Mouse (Mus musculus) limb, embryonic 13.5 days (tissue): ENCODE results near the gene Ccdc125. TPM values are rescaled to one million over a fixed set of nuclear protein-coding genes. Genes with fewer than 3 reads are reported as not detected.

Experiments
- ATAC-seq: fragments of 200-750 bp; cut with Nextera tagmentation; 2 replicates; pipeline ENCODE4 v1.8.0; 2017; ENCODE audit warnings: low read depth, moderate number of reproducible peaks, moderate TSS enrichment; ENCODE audit not compliant: low FRiP score
- H3K27ac ChIP-seq: fragments of 300-500 bp; sonication (generic); 2 replicates; pipeline ENCODE4 v1.5.1; 2015; ENCODE audit warnings: inconsistent platforms, mild to moderate bottlenecking, moderate library complexity
- H3K27me3 ChIP-seq: fragments of 300-500 bp; sonication (generic); 2 replicates; pipeline ENCODE4 v1.6.1; 2015; ENCODE audit warnings: mild to moderate bottlenecking, inconsistent platforms
- H3K36me3 ChIP-seq: fragments of 300-500 bp; sonication (generic); 2 replicates; pipeline ENCODE4 v1.6.1; 2015; ENCODE audit warnings: inconsistent platforms, mild to moderate bottlenecking, moderate library complexity
- H3K4me1 ChIP-seq: fragments of 300-500 bp; sonication (generic); 2 replicates; pipeline ENCODE4 v1.6.1; 2015; ENCODE audit warnings: inconsistent platforms
- H3K4me2 ChIP-seq: fragments of 300-500 bp; sonication (generic); replicated peaks from 2 replicates; pipeline ENCODE4 v1.6.1; 2015; ENCODE audit warnings: inconsistent platforms, mild to moderate bottlenecking, moderate library complexity
- H3K4me3 ChIP-seq: fragments of 300-500 bp; sonication (generic); 2 replicates; pipeline ENCODE4 v1.5.1; 2015; ENCODE audit warnings: moderate library complexity, mild to moderate bottlenecking, inconsistent platforms
- H3K9ac ChIP-seq: fragments of 300-500 bp; sonication (generic); 2 replicates; pipeline ENCODE4 v1.6.1; 2015; ENCODE audit warnings: mild to moderate bottlenecking, inconsistent platforms
- H3K9me3 ChIP-seq: fragments of 300-500 bp; sonication (generic); 2 replicates; pipeline ENCODE4 v1.6.1; 2016; ENCODE audit warnings: inconsistent platforms
- WGBS: fragments of 180-500 bp; shearing (Covaris S2); methylation state at CpG from one replicate; pipeline ENCODE4 v1.1.7; 2015; 5-methylcytosine and 5-hydroxymethylcytosine counted together
- polyA plus RNA-seq: library from polyadenylated mRNA; unstranded; fragments of >200 nt; fragmentation: Nextera tagmentation; extraction: Ambion mirVana; gene quantifications from 2 replicates; pipeline ENCODE4 v1.2.1, GENCODE M21; 2015

Gene Ccdc125
- polyA plus RNA-seq, 1 experiment from 2014 or later, result 4.8 TPM

DNA sequence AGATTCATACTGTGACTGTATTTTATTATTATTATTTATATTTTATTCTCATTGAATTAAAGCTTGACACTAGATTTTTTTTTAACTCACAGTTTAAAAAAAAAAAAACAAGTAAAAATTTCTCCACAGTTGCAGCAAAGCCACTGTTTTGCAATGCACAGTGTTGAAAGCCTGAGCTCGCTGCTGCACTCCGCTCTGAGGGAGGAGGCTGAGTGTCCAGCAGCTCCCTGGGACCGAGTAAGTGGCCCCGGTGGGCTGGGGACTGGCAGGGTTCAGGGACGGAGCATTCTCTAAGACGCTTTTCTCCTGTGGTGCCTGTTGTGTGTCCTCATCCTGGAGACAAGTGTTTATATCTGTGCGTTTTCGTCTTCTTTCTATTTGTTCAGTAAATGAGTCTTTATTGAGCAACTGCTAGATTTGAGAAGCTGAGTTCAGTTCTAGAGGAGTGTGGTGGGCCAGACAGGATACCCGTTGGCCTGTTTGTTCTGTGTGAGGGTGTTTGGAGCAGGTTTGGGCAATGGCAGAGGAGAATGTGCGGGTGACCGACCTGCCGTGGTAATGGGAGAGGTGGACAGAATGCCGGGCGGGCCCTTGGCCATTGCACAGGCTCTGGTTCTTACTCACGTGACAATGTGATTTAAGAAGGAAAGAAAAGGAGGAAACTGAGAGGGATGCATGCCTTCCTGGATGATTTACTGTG lies 6.6 kb downstream of the Ccdc125 start:
- Histone ChIP-seq H3K27ac (no peak overlapping the region), H3K36me3 (no peaks in the 10 kb centered on the region), H3K9me3 (no peaks in the 10 kb centered on the region), H3K4me1 (no peaks in the 10 kb centered on the region), H3K4me2 (no peak overlapping the region), H3K4me3 (no peak overlapping the region), H3K27me3 (no peaks in the 10 kb centered on the region), H3K9ac (no peak overlapping the region)
- 89% methylated on average over 15 of the region's 15 CpGs for WGBS
- no peak for ATAC-seq

DNA sequence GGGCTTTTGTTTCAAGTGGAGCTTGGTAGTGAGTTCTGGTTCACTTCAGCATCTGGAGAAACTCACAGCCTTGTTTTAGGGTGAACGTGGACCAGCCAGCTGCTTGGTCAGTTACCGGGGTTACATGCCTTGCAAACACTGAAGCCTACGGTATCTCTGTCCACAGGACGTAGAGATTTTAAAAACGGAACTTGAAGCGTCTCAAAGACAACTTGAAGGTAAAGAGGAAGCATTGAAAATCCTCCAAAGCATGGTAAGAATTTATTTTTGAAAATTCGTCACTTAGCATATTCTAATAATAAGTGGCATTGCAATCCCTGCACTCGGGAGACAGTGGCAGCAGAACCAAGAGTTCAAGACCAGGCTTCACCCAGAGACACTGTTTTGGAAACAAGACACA lies 12.1 kb downstream of the Ccdc125 start:
- no peak overlapping the region for H3K4me3 ChIP-seq
- no peaks in the 10 kb centered on the region for H3K4me1 ChIP-seq
- H3K4me2 ChIP-seq, result no peak overlapping the region
- no peaks in the 10 kb centered on the region for H3K36me3 ChIP-seq
- 85% methylated on average over 8 of the region's 8 CpGs for WGBS
- H3K27me3 ChIP-seq, result no peaks in the 10 kb centered on the region
- H3K27ac ChIP-seq, result no peak overlapping the region
- no peak overlapping the region for H3K9ac ChIP-seq
- no peaks in the 10 kb centered on the region for H3K9me3 ChIP-seq
- ATAC-seq, result no peak

DNA sequence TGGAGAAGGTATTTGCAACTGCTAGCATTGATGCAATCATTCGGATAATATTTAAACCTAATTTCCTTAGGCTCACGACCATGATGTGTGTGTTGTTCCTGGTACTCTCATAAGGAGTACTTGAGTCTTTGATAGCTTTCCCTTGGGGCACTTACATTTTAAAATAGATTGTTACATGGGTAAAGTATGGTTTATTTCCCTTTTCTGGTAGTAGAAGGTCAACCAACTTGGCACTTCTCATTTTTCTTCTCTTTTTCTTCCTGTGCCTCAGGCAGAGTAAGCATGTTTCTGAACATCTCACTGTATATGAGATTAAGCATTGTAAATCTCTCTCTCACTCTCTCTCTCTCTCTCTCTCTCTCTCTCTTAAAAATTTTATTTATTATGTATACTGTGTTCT lies 13.3 kb downstream of the Ccdc125 start:
- Histone ChIP-seq H3K27ac (no peak overlapping the region), H3K9ac (no peak overlapping the region), H3K9me3 (no peaks in the 10 kb centered on the region), H3K4me3 (no peak overlapping the region), H3K36me3 (no peaks in the 10 kb centered on the region), H3K27me3 (no peaks in the 10 kb centered on the region), H3K4me2 (no peak overlapping the region), H3K4me1 (no peaks in the 10 kb centered on the region)
- 83% methylated on average over 2 of the region's 2 CpGs for WGBS
- no peak for ATAC-seq

DNA sequence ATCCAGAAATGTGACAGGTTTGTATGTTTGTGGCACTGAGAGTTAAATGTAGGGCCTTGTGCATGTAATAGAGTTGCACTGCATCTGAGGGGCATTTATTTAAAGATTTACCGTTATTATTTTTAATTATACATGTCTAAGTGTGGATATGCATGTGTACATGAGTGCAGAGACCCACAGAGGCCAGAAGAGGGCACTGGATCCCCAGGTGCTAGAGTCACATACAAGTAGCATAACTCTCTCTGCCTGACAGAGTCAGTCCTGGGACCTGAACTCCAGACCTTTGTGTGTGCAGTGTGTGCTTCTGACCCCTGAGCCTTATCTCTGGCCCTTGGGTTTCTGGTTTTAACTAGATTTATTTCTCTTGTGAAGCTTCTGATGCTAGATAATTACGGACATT lies 14.8 kb downstream of the Ccdc125 start:
- H3K27me3 ChIP-seq, result no peaks in the 10 kb centered on the region
- H3K9me3 ChIP-seq, result no peaks in the 10 kb centered on the region
- H3K4me1 ChIP-seq, result no peaks in the 10 kb centered on the region
- no peak overlapping the region for H3K27ac ChIP-seq
- H3K36me3 ChIP-seq, result no peaks in the 10 kb centered on the region
- no peak for ATAC-seq
- no peak overlapping the region for H3K4me3 ChIP-seq
- 67% methylated on average over 2 of the region's 2 CpGs for WGBS
- H3K4me2 ChIP-seq, result no peak overlapping the region
- H3K9ac ChIP-seq, result no peak overlapping the region

DNA sequence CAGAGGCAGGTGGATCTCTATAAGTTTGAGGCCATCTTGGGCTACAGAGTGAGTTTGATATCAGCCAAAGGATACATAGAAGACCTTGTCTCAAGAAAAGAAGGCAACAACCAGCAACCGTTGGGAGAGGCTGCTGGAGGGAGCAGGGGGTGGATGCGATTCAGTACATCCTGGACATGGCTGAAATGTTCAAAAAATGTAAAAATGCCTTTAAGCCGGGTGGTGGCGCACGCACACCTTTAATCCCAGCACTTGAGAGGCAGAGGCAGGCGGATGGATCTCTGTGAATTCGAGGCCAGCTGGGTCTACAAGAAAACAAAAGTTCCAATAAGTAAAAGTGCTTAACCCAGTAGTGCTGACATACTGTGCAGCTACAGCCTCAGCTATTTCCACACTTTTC lies 18.0 kb downstream of the Ccdc125 start:
- WGBS, result 66% methylated on average over 7 of the region's 7 CpGs
- H3K4me3 ChIP-seq, result no peak overlapping the region
- H3K9ac ChIP-seq, result no peak overlapping the region
- no peak overlapping the region for H3K4me2 ChIP-seq
- 0 out of 2 replicates have a peak, but pooled peaks cover 3% of the 10 kb centered on the region for H3K36me3 ChIP-seq
- H3K27me3 ChIP-seq, result no peaks in the 10 kb centered on the region
- no peaks in the 10 kb centered on the region for H3K9me3 ChIP-seq
- H3K4me1 ChIP-seq, result no peaks in the 10 kb centered on the region
- no peak overlapping the region for H3K27ac ChIP-seq
- no peak for ATAC-seq

DNA sequence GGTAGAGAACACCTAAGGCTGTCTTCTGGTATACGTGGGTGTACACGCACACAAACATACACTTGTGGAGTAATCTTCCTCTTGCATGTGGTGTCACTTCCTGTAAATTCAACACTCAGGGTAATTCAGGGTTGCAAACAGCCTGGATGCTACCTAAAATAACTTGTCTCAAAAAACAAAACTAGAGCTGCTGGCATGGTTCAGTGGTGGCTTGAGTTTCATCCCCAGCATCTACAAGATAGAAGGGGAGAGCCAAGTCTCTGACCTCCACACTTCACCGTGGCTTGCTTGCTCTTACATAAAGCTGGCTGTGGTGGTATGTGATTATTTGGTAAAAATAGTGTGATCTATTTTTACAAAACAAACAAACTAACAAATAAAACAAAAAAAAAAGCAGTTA lies 28.0 kb downstream of the Ccdc125 start:
- Histone ChIP-seq H3K4me3 (no peak overlapping the region), H3K36me3 (peaks cover 71% of the 10 kb centered on the region), H3K27ac (no peak overlapping the region), H3K4me1 (no peaks in the 10 kb centered on the region), H3K4me2 (no peak overlapping the region), H3K9ac (no peak overlapping the region), H3K27me3 (no peaks in the 10 kb centered on the region), H3K9me3 (no peaks in the 10 kb centered on the region)
- WGBS, result 93% methylated on average over 3 of the region's 3 CpGs
- ATAC-seq, result no peak

DNA sequence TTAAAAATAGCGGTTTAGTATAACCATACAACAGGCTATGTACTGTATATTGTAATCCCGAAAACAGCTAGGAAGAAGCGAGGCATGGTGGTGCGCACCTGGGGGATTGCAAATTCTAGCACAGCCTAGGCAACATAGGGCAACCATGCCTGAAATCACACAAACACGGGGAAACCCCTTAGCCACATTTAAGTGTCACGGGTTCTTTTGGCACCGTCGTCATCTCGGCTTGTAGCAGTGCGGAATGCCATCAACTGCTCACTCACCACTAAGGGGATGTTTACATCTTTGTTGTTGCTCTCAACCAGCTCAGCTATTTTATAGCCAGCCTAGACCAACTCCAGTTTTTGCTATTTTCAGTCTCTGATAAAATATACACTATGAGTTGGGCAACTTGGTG lies 29.3 kb downstream of the Ccdc125 start:
- H3K27ac ChIP-seq, result no peak overlapping the region
- no peaks in the 10 kb centered on the region for H3K9me3 ChIP-seq
- ATAC-seq, result no peak
- H3K4me3 ChIP-seq, result no peak overlapping the region
- no peaks in the 10 kb centered on the region for H3K27me3 ChIP-seq
- no peak overlapping the region for H3K4me2 ChIP-seq
- WGBS, result 97% methylated on average over 10 of the region's 10 CpGs
- H3K4me1 ChIP-seq, result no peaks in the 10 kb centered on the region
- no peak overlapping the region for H3K9ac ChIP-seq
- H3K36me3 ChIP-seq, result peaks cover 83% of the 10 kb centered on the region

DNA sequence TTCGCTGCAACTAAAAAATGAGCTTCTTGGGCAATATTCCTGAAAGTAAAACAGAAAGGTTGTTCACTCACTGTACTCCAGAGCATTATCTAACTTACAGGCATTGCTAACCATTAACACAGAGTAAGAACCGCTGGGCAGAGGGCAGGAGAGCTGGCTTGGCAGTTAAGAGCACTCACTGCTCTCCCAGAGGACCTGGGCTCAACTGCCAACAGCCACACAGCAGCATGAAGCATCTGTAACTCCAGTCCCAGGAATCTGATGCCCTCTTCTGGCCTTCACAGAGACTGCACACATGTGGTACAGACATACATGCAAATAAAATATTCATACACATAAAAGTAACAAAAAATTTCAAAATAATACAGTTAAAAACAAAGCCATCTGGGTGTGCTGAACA lies 34.0 kb downstream of the Ccdc125 start:
- H3K27me3 ChIP-seq, result no peaks in the 10 kb centered on the region
- H3K9me3 ChIP-seq, result no peaks in the 10 kb centered on the region
- H3K4me1 ChIP-seq, result no peaks in the 10 kb centered on the region
- ATAC-seq, result no peak
- H3K27ac ChIP-seq, result no peak overlapping the region
- no peak overlapping the region for H3K4me2 ChIP-seq
- no peak overlapping the region for H3K4me3 ChIP-seq
- H3K36me3 ChIP-seq, result peaks cover 93% of the 10 kb centered on the region
- H3K9ac ChIP-seq, result no peak overlapping the region
- WGBS, result 91% methylated on average over 2 of the region's 2 CpGs

DNA sequence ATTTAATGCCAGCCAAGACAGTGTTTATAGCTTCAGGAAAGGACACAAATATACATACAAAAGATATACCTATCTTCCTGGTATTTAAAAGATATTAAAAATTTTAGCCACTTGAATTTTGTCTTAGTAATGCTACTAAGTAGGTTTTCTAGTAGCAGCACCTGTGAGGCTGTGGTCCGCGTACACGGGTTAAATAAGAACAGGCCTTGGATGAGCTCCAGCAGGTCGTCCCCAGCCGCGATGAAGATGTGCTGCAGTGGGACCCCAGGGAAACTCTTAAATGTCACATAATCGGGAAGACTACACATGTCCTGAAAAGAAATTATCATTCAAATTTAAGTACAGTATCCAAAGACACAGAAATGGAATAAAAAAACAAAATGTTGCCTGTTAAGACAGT lies 36.7 kb downstream of the Ccdc125 start:
- WGBS, result 94% methylated on average over 7 of the region's 7 CpGs

DNA sequence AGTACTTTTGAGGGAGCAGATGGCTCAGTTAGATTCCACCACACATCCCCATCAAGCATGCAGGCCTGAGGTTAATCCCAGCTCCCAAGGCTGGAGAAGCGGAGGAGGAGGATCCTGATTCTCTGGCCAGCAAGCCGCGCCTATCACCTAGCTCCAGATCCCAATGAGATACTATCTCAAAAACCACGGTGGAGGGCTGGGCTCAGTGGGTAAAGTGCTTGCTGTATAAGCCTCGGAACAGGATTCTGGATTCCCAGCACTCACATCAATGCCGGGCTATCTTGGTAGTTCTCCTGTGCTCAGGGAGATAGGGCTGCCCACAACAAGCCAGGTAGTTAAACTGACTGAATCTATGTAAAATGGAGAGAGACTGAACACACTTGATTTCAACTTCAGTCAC lies 46.0 kb downstream of the Ccdc125 start:
- ATAC-seq, result no peak
- Histone ChIP-seq H3K9me3 (no peaks in the 10 kb centered on the region), H3K4me3 (no peak overlapping the region), H3K9ac (no peak overlapping the region), H3K4me2 (no peak overlapping the region), H3K36me3 (peaks cover 90% of the 10 kb centered on the region), H3K4me1 (no peaks in the 10 kb centered on the region), H3K27ac (no peak overlapping the region), H3K27me3 (no peaks in the 10 kb centered on the region)
- 93% methylated on average over 6 of the region's 6 CpGs for WGBS

More for the DNA sequence above, 36.7 kb downstream of the Ccdc125 start:
- peaks cover 94% of the 10 kb centered on the region for H3K36me3 ChIP-seq
- no peaks in the 10 kb centered on the region for H3K27me3 ChIP-seq
- no peak overlapping the region for H3K27ac ChIP-seq
- H3K9me3 ChIP-seq, result no peaks in the 10 kb centered on the region
- no peak overlapping the region for H3K9ac ChIP-seq
- no peak overlapping the region for H3K4me3 ChIP-seq
- ATAC-seq, result no peak
- H3K4me1 ChIP-seq, result no peaks in the 10 kb centered on the region
- H3K4me2 ChIP-seq, result no peak overlapping the region

DNA sequence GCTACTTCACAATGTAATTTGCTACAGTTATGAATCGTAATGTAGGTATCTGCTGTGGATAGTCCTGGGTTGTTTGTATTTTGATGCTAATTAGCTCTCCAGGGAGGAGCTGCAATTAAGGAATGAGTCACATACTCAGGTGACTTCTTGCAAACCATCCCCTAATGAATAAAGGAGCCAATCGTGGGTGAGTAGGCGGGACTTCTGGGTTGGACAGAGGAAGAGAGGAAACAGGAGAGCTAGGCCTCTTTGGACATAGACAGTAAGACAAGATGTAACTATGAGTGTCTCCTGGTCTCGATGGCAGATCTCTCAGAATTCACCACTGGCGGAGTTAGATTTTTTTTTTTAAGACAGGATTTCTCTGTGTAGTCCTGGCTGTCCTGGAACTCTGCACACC lies 52.1 kb downstream of the Ccdc125 start:
- Histone ChIP-seq H3K4me3 (no peak overlapping the region), H3K4me1 (no peaks in the 10 kb centered on the region), H3K4me2 (no peak overlapping the region), H3K27me3 (no peaks in the 10 kb centered on the region), H3K9me3 (no peaks in the 10 kb centered on the region), H3K36me3 (peaks cover 73% of the 10 kb centered on the region), H3K27ac (no peak overlapping the region), H3K9ac (no peak overlapping the region)
- 82% methylated on average over 5 of the region's 5 CpGs for WGBS
- ATAC-seq, result no peak

DNA sequence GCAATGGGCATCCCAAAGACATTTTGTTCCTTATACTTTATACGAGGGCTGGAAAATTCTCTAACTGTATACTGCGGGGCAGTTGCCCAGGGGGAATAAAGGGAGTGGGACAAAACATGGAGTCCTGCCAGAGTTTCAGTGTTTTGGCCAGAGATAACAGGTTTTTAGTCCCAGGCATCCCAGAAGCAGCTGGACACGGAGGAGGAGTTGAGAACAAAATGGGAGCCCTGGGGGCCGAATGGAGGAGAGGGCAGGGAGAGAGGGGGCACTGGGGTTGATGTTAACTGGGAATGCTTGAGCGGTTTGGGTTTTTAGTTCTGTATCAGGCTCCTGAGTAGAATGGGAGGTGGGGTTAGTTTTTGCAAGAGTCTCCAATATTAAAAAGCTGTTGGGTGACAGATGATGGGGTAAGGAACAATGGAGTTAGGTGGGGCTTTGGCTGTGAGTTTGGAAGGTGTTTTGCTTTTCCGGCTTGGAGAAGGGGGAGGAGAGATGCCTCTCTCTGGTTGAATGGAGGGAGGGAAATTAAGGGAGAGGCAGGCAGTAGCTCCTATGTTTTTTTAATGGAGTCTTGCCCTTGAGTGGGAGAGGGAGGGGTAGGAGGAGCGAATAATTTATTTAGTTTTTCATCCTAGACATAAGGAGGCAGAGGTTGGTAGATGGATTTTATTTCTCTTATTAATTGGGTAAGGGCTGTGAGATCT lies 54.7 kb downstream of the Ccdc125 start:
- peaks cover 15% of the 10 kb centered on the region for H3K4me1 ChIP-seq
- no peak overlapping the region for H3K4me2 ChIP-seq
- no peaks in the 10 kb centered on the region for H3K27me3 ChIP-seq
- no peak for ATAC-seq
- H3K9ac ChIP-seq, result no peak overlapping the region
- peaks cover 71% of the 10 kb centered on the region for H3K36me3 ChIP-seq
- no peak overlapping the region for H3K4me3 ChIP-seq
- no peak overlapping the region for H3K27ac ChIP-seq
- no peaks in the 10 kb centered on the region for H3K9me3 ChIP-seq
- 87% methylated on average over 7 of the region's 7 CpGs for WGBS

DNA sequence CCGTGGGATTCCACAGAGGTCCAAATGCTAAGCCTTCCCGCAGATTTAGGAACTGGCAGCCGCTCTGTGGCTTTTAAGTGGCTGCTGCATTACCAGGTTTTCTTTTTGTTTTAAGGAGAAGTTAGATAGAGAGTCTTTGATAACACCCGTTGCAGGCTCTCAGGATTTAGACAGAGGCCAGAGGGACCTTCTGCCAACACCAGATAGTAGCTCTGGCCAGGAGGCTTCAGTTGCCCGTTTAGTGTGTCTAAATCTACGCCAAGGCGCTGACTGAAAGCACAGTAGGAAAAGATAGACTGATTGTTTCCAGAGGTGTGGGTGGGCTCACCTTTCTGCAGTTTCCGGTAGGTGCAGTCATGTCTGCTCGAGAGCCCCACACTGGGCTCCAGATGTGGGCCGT lies 55.7 kb downstream of the Ccdc125 start:
- no peak overlapping the region for H3K4me2 ChIP-seq
- no peak for ATAC-seq
- no peaks in the 10 kb centered on the region for H3K27me3 ChIP-seq
- H3K4me3 ChIP-seq, result no peak overlapping the region
- H3K27ac ChIP-seq, result no peak overlapping the region
- peaks cover 19% of the 10 kb centered on the region for H3K4me1 ChIP-seq
- 86% methylated on average over 10 of the region's 10 CpGs for WGBS
- H3K36me3 ChIP-seq, result peaks cover 63% of the 10 kb centered on the region
- no peaks in the 10 kb centered on the region for H3K9me3 ChIP-seq
- H3K9ac ChIP-seq, result no peak overlapping the region
